Mouse (Mus musculus): Measurements from ENCODE around the gene Capn12. TPM values are rescaled to one million over a fixed set of nuclear protein-coding genes. Genes with fewer than 3 reads are reported as not detected.

The Capn12 gene
- polyA plus RNA-seq, 1 experiment, result 0.71 TPM

- H3K4me1 ChIP-seq (ENCODE audit: control insufficient read depth, insufficient read depth, insufficient read length, low read length), result peaks cover 85% of the 10 kb centered on the region
- H3K4me3 ChIP-seq (ENCODE audit: insufficient read depth, low read depth, low read length), result no peak overlapping the region
- peak overlapping the region; percentile 96 for H3K27ac ChIP-seq (replicated peaks; ENCODE audit: low read depth, low read length)
Measured at GRCm38 (mm10) chr7:28921178-28921577, 40.0 kb downstream of the Capn12 start.

- peaks cover 89% of the 10 kb centered on the region for H3K4me1 ChIP-seq (ENCODE audit: control insufficient read depth, insufficient read depth, insufficient read length, low read length)
- H3K27ac ChIP-seq (replicated peaks; ENCODE audit: low read depth, low read length), result peak overlapping the region; percentile 96
- H3K4me3 ChIP-seq (ENCODE audit: insufficient read depth, low read depth, low read length), result no peak overlapping the region
Measured at GRCm38 (mm10) chr7:28921722-28922465, 40.7 kb downstream of the Capn12 start.

- H3K4me3 ChIP-seq (ENCODE audit: insufficient read depth, low read depth, low read length), result no peak overlapping the region
Measured at GRCm38 (mm10) chr7:28922606-28923005, 41.4 kb downstream of the Capn12 start.

GRCm38 (mm10) chr7:28923865-28924291 is 42.7 kb downstream of the Capn12 start:
- H3K4me1 ChIP-seq (ENCODE audit: control insufficient read depth, insufficient read depth, insufficient read length, low read length), result peaks cover 72% of the 10 kb centered on the region
- H3K27ac ChIP-seq (replicated peaks; ENCODE audit: low read depth, low read length), result peak overlapping the region; percentile 96
- H3K4me3 ChIP-seq (ENCODE audit: insufficient read depth, low read depth, low read length), result no peak overlapping the region

More at GRCm38 (mm10) chr7:28922606-28923005, 41.4 kb downstream of the Capn12 start:
- H3K27ac ChIP-seq (replicated peaks; ENCODE audit: low read depth, low read length), result peak overlapping the region; percentile 96
- H3K4me1 ChIP-seq (ENCODE audit: control insufficient read depth, insufficient read depth, insufficient read length, low read length), result peaks cover 84% of the 10 kb centered on the region

- peaks cover 72% of the 10 kb centered on the region for H3K4me1 ChIP-seq (ENCODE audit: control insufficient read depth, insufficient read depth, insufficient read length, low read length)
- peak overlapping the region; percentile 96 for H3K27ac ChIP-seq (replicated peaks; ENCODE audit: low read depth, low read length)
- no peak overlapping the region for H3K4me3 ChIP-seq (ENCODE audit: insufficient read depth, low read depth, low read length)
Measured at GRCm38 (mm10) chr7:28924802-28925201, 43.6 kb downstream of the Capn12 start.

GRCm38 (mm10) chr7:28925317-28925716 is 44.1 kb downstream of the Capn12 start:
- peak overlapping the region; percentile 96 for H3K27ac ChIP-seq (replicated peaks; ENCODE audit: low read depth, low read length)

GRCm38 (mm10) chr7:28926172-28926571 is 45.0 kb downstream of the Capn12 start:
- Histone ChIP-seq H3K27ac (replicated peaks; ENCODE audit: low read depth, low read length) (peak overlapping the region; percentile 67), H3K4me3 (ENCODE audit: insufficient read depth, low read depth, low read length) (no peak overlapping the region), H3K4me1 (ENCODE audit: control insufficient read depth, insufficient read depth, insufficient read length, low read length) (peaks cover 73% of the 10 kb centered on the region)

More at GRCm38 (mm10) chr7:28925317-28925716, 44.1 kb downstream of the Capn12 start:
- H3K4me1 ChIP-seq (ENCODE audit: control insufficient read depth, insufficient read depth, insufficient read length, low read length), result peaks cover 72% of the 10 kb centered on the region
- no peak overlapping the region for H3K4me3 ChIP-seq (ENCODE audit: insufficient read depth, low read depth, low read length)

- Histone ChIP-seq H3K27ac (replicated peaks; ENCODE audit: low read depth, low read length) (peak overlapping the region; percentile 55), H3K4me1 (ENCODE audit: control insufficient read depth, insufficient read depth, insufficient read length, low read length) (peaks cover 67% of the 10 kb centered on the region), H3K4me3 (ENCODE audit: insufficient read depth, low read depth, low read length) (no peak overlapping the region)
Measured at GRCm38 (mm10) chr7:28929381-28929780, 48.2 kb downstream of the Capn12 start.

GRCm38 (mm10) chr7:28930320-28931031 is 49.3 kb downstream of the Capn12 start:
- no peak overlapping the region for H3K4me3 ChIP-seq (ENCODE audit: insufficient read depth, low read depth, low read length)
- peaks cover 67% of the 10 kb centered on the region for H3K4me1 ChIP-seq (ENCODE audit: control insufficient read depth, insufficient read depth, insufficient read length, low read length)
- H3K27ac ChIP-seq (replicated peaks; ENCODE audit: low read depth, low read length), result peak overlapping the region; percentile 57

GRCm38 (mm10) chr7:28931032-28931694 is 49.9 kb downstream of the Capn12 start:
- Histone ChIP-seq H3K4me3 (ENCODE audit: insufficient read depth, low read depth, low read length) (no peak overlapping the region), H3K27ac (replicated peaks; ENCODE audit: low read depth, low read length) (peak overlapping the region; percentile 57), H3K4me1 (ENCODE audit: control insufficient read depth, insufficient read depth, insufficient read length, low read length) (peaks cover 65% of the 10 kb centered on the region)

- Histone ChIP-seq H3K4me1 (ENCODE audit: control insufficient read depth, insufficient read depth, insufficient read length, low read length) (peaks cover 66% of the 10 kb centered on the region), H3K4me3 (ENCODE audit: insufficient read depth, low read depth, low read length) (no peak overlapping the region), H3K27ac (replicated peaks; ENCODE audit: low read depth, low read length) (peak overlapping the region; percentile 57)
Measured at GRCm38 (mm10) chr7:28931695-28932039, 50.4 kb downstream of the Capn12 start.

GRCm38 (mm10) chr7:28932421-28933041 is 51.3 kb downstream of the Capn12 start:
- H3K27ac ChIP-seq (replicated peaks; ENCODE audit: low read depth, low read length), result peak overlapping the region; percentile 67
- H3K4me1 ChIP-seq (ENCODE audit: control insufficient read depth, insufficient read depth, insufficient read length, low read length), result peaks cover 75% of the 10 kb centered on the region

GRCm38 (mm10) chr7:28933825-28934224 is 52.6 kb downstream of the Capn12 start:
- Histone ChIP-seq H3K27ac (replicated peaks; ENCODE audit: low read depth, low read length) (peak overlapping the region; percentile 71), H3K4me3 (ENCODE audit: insufficient read depth, low read depth, low read length) (no peak overlapping the region), H3K4me1 (ENCODE audit: control insufficient read depth, insufficient read depth, insufficient read length, low read length) (peaks cover 81% of the 10 kb centered on the region)

More at GRCm38 (mm10) chr7:28932421-28933041, 51.3 kb downstream of the Capn12 start:
- no peak overlapping the region for H3K4me3 ChIP-seq (ENCODE audit: insufficient read depth, low read depth, low read length)

GRCm38 (mm10) chr7:28936787-28937186 is 55.6 kb downstream of the Capn12 start:
- Histone ChIP-seq H3K27ac (replicated peaks; ENCODE audit: low read depth, low read length) (peak overlapping the region; percentile 82), H3K4me3 (ENCODE audit: insufficient read depth, low read depth, low read length) (no peak overlapping the region), H3K4me1 (ENCODE audit: control insufficient read depth, insufficient read depth, insufficient read length, low read length) (peaks cover 77% of the 10 kb centered on the region)

GRCm38 (mm10) chr7:28938654-28939053 is 57.4 kb downstream of the Capn12 start:
- Histone ChIP-seq H3K4me1 (ENCODE audit: control insufficient read depth, insufficient read depth, insufficient read length, low read length) (peaks cover 71% of the 10 kb centered on the region), H3K27ac (replicated peaks; ENCODE audit: low read depth, low read length) (peak overlapping the region; percentile 96), H3K4me3 (ENCODE audit: insufficient read depth, low read depth, low read length) (no peak overlapping the region)
